Mouse (Mus musculus): ENCODE results near the gene Gm20458. TPM values are rescaled to one million over a fixed set of nuclear protein-coding genes. Genes with fewer than 3 reads are reported as not detected.

Gene Gm20458
- polyA plus RNA-seq, 1 experiment = 3.0 TPM

DNA sequence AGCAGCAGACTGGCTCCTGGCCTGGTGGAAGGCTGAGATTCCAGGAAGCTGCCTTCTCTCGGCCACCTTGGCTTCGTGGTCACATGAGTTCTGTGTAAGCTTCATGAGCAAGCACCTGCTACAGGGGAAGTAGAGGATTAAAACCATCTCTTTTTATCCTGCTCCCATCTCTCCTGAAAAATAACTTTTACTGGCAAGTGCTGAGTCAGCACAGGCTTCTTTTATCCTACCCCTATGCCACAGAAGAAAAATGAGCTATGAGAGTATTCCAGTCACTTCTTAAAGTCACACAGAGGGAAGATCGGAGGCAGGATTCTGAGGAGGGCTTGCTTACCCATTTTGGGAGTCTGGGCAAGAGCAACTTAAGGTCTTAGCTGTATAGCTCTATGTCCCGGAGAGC lies 76.2 kb downstream of the Gm20458 start:
- no peak for DNase-seq (ENCODE audit: low spot score)

Other genes starting within 250 kb of the Gm20458 start
- 90.6 and 114 TPM in 2 replicates for gene Wfdc15b, start 239.3 kb upstream of the Gm20458 start, polyA plus RNA-seq (2012; rRNA removed)
- gene Svs2, start 222.5 kb upstream of the Gm20458 start, polyA plus RNA-seq (2012; rRNA removed) = not detected in 2 replicates
- not detected in 2 replicates for gene Svs3b, start 204.3 kb upstream of the Gm20458 start, polyA plus RNA-seq (2012; rRNA removed)
- not detected in 2 replicates for gene Svs4, start 182.5 kb upstream of the Gm20458 start, polyA plus RNA-seq (2012; rRNA removed)
- gene Svs3a, start 171.7 kb upstream of the Gm20458 start, polyA plus RNA-seq (2012; rRNA removed) = not detected in 2 replicates
- not detected in 2 replicates for gene Svs6, start 144.2 kb upstream of the Gm20458 start, polyA plus RNA-seq (2012; rRNA removed)
- gene Svs5, start 128.2 kb upstream of the Gm20458 start, polyA plus RNA-seq (2012; rRNA removed) = 0.11 TPM in 1 of 2 replicates, not detected in the other
- gene Slpi, start 71.9 kb upstream of the Gm20458 start, polyA plus RNA-seq (2012; rRNA removed) = 28.3 and 42.1 TPM in 2 replicates
- gene Rbpjl, start 57.8 kb upstream of the Gm20458 start, polyA plus RNA-seq (2012; rRNA removed) = 0.01 TPM in 1 of 2 replicates, not detected in the other
- 3.1 and 3.4 TPM in 2 replicates for gene Matn4, start 55.8 kb upstream of the Gm20458 start, polyA plus RNA-seq (2012; rRNA removed)
- 150 and 162 TPM in 2 replicates for gene Sdc4, start 17.1 kb upstream of the Gm20458 start, polyA plus RNA-seq (2012; rRNA removed)
- gene Sys1, start 4.0 kb upstream of the Gm20458 start, polyA plus RNA-seq (2012; rRNA removed) = 38.9 and 45.9 TPM in 2 replicates
- not detected in 2 replicates for gene Trp53tg5, start 12.8 kb downstream of the Gm20458 start, polyA plus RNA-seq (2012; rRNA removed)
- 124 and 133 TPM in 2 replicates for gene Dbndd2, start 25.1 kb downstream of the Gm20458 start, polyA plus RNA-seq (2012; rRNA removed)
- gene Pigt, start 36.6 kb downstream of the Gm20458 start, polyA plus RNA-seq (2012; rRNA removed) = 55.9 and 71.5 TPM in 2 replicates
- gene Wfdc2, start 101.4 kb downstream of the Gm20458 start, polyA plus RNA-seq (2012; rRNA removed) = 775 and 802 TPM in 2 replicates
- gene Spint3, start 112.5 kb downstream of the Gm20458 start, polyA plus RNA-seq (2012; rRNA removed) = 0.14 and 0.31 TPM in 2 replicates
- 1.3 and 2.0 TPM in 2 replicates for gene Wfdc6a, start 124.5 kb downstream of the Gm20458 start, polyA plus RNA-seq (2012; rRNA removed)
- gene Eppin, start 132.6 kb downstream of the Gm20458 start, polyA plus RNA-seq (2012; rRNA removed) = not detected in 2 replicates
- not detected in 2 replicates for gene Wfdc6b, start 152.6 kb downstream of the Gm20458 start, polyA plus RNA-seq (2012; rRNA removed)
- not detected in 2 replicates for gene Wfdc8, start 152.7 kb downstream of the Gm20458 start, polyA plus RNA-seq (2012; rRNA removed)
- gene Wfdc16, start 177.8 kb downstream of the Gm20458 start, polyA plus RNA-seq (2012; rRNA removed) = not detected in 2 replicates
- gene Wfdc10, start 195.1 kb downstream of the Gm20458 start, polyA plus RNA-seq (2012; rRNA removed) = 4.9 and 7.1 TPM in 2 replicates
- gene Wfdc9, start 195.6 kb downstream of the Gm20458 start, polyA plus RNA-seq (2012; rRNA removed) = not detected in 2 replicates
- not detected in 2 replicates for gene Wfdc11, start 213.1 kb downstream of the Gm20458 start, polyA plus RNA-seq (2012; rRNA removed)
- gene Wfdc13, start 224.1 kb downstream of the Gm20458 start, polyA plus RNA-seq (2012; rRNA removed) = 1.1 and 1.2 TPM in 2 replicates
- not detected in 2 replicates for gene Spint4, start 237.5 kb downstream of the Gm20458 start, polyA plus RNA-seq (2012; rRNA removed)